Mouse (Mus musculus): ENCODE measurements around the gene Dcun1d3. TPM values are rescaled to one million over a fixed set of nuclear protein-coding genes. Genes with fewer than 3 reads are reported as not detected.
A peak's percentile ranks its signal among the peaks of the same experiment; 100 is the strongest.

The Dcun1d3 gene
- polyA plus RNA-seq, 1 experiment from 2014 or later = 3.5 TPM

DNA sequence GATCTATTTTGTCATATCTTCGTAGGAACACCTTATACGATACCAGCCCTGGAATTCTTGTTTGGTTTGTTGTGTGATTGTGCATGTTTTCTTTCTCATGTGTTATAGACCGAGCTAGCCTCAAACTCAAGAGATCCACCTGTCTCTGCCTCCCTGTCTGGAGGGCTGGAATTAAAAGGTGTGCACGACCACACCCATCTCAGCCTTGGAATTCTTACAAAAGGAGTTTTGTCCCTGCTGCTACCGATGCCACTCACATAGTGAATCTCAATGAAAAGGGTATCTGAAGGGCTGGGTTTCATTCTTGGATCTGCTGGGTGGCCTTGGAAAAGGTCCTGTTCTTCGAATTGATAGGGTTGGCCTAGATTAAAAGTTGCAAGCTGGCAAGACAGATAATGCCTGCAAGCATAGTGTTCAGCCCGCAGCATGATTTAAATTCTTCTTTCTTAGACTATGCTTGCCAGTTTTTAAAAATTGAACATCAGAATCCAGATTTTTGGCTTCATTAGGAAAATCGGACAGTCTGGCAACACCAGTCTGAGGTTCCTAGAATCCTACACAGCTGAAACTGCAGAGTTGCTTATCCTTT is 1.5 kb upstream of the Dcun1d3 start:
- H3K4me1 ChIP-seq = peaks cover 50% of the 10 kb centered on the region
- no peak overlapping the region for H3K4me3 ChIP-seq
- no peaks in the 10 kb centered on the region for H3K9me3 ChIP-seq (replicated peaks)
- H3K4me2 ChIP-seq = no peak overlapping the region
- WGBS (ENCODE audit: insufficient replicate concordance) = 65% methylated on average over 8 of the region's 8 CpGs
- no peak for ATAC-seq
- H3K27ac ChIP-seq = no peak overlapping the region
- H3K27me3 ChIP-seq (replicated peaks) = no peaks in the 10 kb centered on the region
- no peak overlapping the region for H3K9ac ChIP-seq
- H3K36me3 ChIP-seq = no peaks in the 10 kb centered on the region

DNA sequence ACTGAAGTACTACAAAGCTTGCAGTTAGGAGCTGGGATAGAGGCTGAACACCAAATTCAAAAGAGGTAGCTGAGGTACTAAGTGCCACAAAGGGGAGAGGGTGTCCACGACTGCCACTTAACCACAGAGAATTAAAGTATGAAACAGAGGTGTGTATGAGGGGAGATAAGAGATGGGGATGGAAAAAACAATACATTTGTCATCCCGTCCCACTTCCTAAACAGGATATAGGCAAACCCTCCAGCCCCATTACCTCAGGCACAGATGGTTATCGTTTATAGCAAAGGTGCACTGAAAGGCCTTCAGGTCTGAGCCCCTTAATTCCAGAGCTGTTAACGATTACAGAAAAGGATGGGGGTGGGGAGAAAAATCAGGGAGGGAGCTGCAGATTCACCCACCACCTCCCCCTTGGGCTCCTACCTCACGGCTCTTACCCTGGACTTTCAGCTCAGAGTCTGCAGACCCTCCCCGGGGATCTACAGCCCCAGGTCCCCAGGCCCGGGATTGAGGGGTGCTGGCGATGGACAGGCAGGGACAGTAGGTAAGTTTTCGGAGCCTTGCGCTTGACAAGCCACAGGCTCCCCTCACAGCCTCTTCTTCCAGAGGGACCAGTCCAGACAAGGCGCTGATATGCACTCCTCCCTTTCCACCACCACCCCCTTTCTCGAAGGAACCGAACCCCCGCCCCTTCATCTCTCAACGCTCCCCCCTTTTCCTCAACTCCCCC is 1.1 kb downstream of the Dcun1d3 start:
- H3K4me1 ChIP-seq = peaks cover 55% of the 10 kb centered on the region
- WGBS (ENCODE audit: insufficient replicate concordance) = 2% methylated on average over 15 of the region's 15 CpGs

DNA sequence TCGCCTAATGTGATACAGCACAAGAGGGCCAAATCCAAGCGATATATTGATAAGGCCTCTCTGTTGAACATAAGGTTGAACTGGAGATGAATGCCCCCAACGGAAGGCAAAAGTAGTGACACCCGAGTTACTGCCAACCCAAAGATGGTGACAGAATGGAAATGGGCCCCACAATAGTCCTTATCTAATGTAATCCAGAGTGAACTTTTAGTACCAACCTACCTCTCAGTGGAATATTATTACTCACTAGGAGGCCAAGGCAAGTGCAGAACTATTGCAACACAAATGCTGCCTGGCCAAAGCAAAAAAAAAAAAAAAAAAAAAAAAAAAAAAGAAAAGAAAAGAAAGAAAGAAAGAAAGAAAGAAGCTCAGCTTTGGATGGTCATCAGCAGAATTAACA is 3.4 kb downstream of the Dcun1d3 start:
- ATAC-seq = no peak
- H3K4me3 ChIP-seq = no peak overlapping the region
- peaks cover 47% of the 10 kb centered on the region for H3K4me1 ChIP-seq
- H3K27me3 ChIP-seq (replicated peaks) = no peaks in the 10 kb centered on the region
- WGBS (ENCODE audit: insufficient replicate concordance) = 66% methylated on average over 4 of the region's 4 CpGs
- H3K9me3 ChIP-seq (replicated peaks) = no peaks in the 10 kb centered on the region
- H3K36me3 ChIP-seq = no peaks in the 10 kb centered on the region
- no peak overlapping the region for H3K9ac ChIP-seq
- H3K27ac ChIP-seq = no peak overlapping the region
- H3K4me2 ChIP-seq = no peak overlapping the region

More for the DNA sequence above, 1.1 kb downstream of the Dcun1d3 start:
- H3K4me3 ChIP-seq = peak overlapping the region; percentile 72
- no peak overlapping the region; the same call in 1 of the 2 replicates for H3K27ac ChIP-seq
- H3K36me3 ChIP-seq = no peaks in the 10 kb centered on the region
- peak; percentile 31 for ATAC-seq
- peak overlapping the region; percentile 82 for H3K9ac ChIP-seq
- H3K27me3 ChIP-seq (replicated peaks) = no peaks in the 10 kb centered on the region
- no peaks in the 10 kb centered on the region for H3K9me3 ChIP-seq (replicated peaks)
- peak overlapping the region; percentile 90 for H3K4me2 ChIP-seq

DNA sequence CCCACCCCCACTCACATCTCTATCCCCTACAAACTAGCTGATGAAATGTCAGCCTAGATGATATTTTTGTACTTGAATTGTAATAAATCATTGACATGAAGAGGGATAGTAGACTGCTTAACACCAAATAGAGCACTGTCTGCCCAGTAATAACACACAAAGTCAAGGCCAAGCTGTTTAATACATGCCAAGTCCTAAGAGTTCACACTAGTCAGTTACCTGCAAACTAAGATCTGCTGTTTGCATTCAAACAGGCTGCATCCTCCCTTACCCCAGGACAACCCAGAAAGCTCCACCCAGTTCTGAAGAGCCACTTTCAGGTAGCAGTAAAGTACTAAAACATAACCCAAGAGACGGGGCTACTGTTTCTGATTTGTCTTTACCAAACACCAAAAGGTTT is 3.9 kb downstream of the Dcun1d3 start:
- Histone ChIP-seq H3K27me3 (replicated peaks) (no peaks in the 10 kb centered on the region), H3K9me3 (replicated peaks) (no peaks in the 10 kb centered on the region), H3K4me2 (no peak overlapping the region), H3K4me1 (peaks cover 42% of the 10 kb centered on the region), H3K9ac (no peak overlapping the region), H3K4me3 (no peak overlapping the region), H3K27ac (no peak overlapping the region), H3K36me3 (no peaks in the 10 kb centered on the region)
- WGBS (ENCODE audit: insufficient replicate concordance) = 79% methylated on average over 1 of the region's 1 CpGs
- no peak for ATAC-seq

DNA sequence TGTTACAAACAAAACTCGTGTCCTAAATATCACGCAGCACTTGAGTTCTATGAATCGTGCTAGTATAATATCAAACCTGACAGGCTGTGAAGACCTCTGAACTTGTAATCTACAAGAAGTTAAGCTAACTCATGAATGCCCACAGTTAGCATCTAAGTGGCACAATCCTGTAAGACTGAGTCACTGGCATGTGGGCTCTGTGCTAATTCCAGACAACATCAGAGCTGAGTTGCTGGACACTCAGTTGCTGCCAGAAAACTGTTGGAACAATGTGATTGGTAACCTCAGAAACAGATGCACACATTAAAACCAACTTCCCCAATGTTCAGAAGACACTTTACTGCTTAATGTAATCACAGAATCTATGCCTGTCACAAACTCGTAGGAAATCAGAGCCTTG is 8.2 kb downstream of the Dcun1d3 start:
- no peaks in the 10 kb centered on the region for H3K27me3 ChIP-seq (replicated peaks)
- no peak overlapping the region for H3K4me3 ChIP-seq
- H3K9ac ChIP-seq = no peak overlapping the region
- peaks cover 8% of the 10 kb centered on the region; the same call in 1 of the 2 replicates for H3K4me1 ChIP-seq
- no peak overlapping the region for H3K27ac ChIP-seq
- ATAC-seq = no peak
- H3K36me3 ChIP-seq = no peaks in the 10 kb centered on the region
- 71% methylated on average over 4 of the region's 4 CpGs for WGBS (ENCODE audit: insufficient replicate concordance)
- H3K9me3 ChIP-seq (replicated peaks) = no peaks in the 10 kb centered on the region
- H3K4me2 ChIP-seq = no peak overlapping the region

DNA sequence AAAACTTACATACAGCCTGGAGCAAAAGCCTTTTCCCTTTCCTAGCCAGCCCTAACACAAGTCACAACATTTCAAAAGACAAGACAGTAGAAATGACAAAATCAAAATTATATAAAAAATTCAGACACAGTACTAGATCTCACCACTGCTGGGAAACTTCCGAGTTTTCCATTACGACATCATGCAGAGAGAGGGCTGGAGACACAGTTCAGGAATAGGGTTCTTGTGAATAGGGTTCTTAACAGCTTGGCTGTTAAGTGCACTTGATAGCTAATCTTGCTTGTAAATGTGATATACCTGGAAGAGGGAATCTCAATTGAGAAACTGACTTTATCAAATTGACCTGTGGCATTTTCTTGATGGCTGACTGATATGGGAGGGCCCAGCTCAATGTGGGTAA is 14.9 kb downstream of the Dcun1d3 start:
- WGBS (ENCODE audit: insufficient replicate concordance) = 84% methylated on average over 2 of the region's 2 CpGs
- Histone ChIP-seq H3K9me3 (replicated peaks) (no peaks in the 10 kb centered on the region), H3K4me2 (no peak overlapping the region), H3K27me3 (replicated peaks) (no peaks in the 10 kb centered on the region), H3K4me3 (no peak overlapping the region), H3K36me3 (no peaks in the 10 kb centered on the region), H3K4me1 (no peaks in the 10 kb centered on the region), H3K27ac (no peak overlapping the region), H3K9ac (no peak overlapping the region)
- ATAC-seq = no peak

DNA sequence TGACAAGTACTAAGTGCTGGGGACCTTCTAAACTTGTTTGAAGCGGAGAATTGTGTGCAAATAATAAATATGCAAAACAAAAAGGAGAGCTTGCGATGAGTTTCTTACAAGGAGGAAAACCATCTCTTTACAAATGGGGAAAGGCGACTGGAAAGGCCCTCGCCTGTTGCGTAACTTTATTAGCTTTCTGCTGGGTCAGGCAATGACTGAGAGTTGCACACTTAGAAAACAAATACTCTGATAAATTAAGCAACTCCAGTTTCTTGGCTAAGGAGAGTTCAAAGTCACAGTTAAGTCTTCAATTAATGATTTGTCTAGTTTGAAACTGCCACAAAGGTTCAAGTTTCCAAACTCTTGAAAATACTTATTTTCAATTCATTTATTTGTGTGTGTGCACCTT is 15.8 kb downstream of the Dcun1d3 start:
- ATAC-seq = no peak
- WGBS (ENCODE audit: insufficient replicate concordance) = 67% methylated on average over 5 of the region's 5 CpGs
- Histone ChIP-seq H3K4me2 (no peak overlapping the region), H3K9me3 (replicated peaks) (no peaks in the 10 kb centered on the region), H3K4me1 (no peaks in the 10 kb centered on the region), H3K4me3 (no peak overlapping the region), H3K36me3 (no peaks in the 10 kb centered on the region), H3K27ac (no peak overlapping the region), H3K9ac (no peak overlapping the region), H3K27me3 (replicated peaks) (no peaks in the 10 kb centered on the region)

DNA sequence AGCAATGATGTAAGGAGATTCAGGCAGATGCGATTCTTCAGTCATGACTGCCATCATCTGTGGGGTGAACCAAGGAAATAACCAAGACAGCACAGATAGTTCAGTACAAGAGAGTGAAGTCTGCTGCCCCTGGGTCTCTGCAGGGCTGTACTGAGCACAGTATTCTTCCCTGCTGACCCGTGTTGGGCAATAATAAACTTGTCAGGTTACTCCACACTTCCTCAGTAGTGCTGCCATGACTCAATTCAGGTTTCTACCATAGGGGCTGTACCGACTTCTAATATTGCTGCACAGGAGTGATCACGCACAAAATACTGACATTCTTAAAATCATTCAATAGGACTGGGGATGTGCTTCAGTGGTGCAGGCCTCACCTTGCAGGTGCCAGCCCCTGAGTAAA is 16.9 kb downstream of the Dcun1d3 start:
- ATAC-seq = no peak
- Histone ChIP-seq H3K4me1 (no peaks in the 10 kb centered on the region), H3K9me3 (replicated peaks) (no peaks in the 10 kb centered on the region), H3K4me3 (no peak overlapping the region), H3K27ac (no peak overlapping the region), H3K9ac (no peak overlapping the region), H3K4me2 (no peak overlapping the region), H3K27me3 (replicated peaks) (no peaks in the 10 kb centered on the region), H3K36me3 (no peaks in the 10 kb centered on the region)
- 70% methylated on average over 4 of the region's 4 CpGs for WGBS (ENCODE audit: insufficient replicate concordance)

DNA sequence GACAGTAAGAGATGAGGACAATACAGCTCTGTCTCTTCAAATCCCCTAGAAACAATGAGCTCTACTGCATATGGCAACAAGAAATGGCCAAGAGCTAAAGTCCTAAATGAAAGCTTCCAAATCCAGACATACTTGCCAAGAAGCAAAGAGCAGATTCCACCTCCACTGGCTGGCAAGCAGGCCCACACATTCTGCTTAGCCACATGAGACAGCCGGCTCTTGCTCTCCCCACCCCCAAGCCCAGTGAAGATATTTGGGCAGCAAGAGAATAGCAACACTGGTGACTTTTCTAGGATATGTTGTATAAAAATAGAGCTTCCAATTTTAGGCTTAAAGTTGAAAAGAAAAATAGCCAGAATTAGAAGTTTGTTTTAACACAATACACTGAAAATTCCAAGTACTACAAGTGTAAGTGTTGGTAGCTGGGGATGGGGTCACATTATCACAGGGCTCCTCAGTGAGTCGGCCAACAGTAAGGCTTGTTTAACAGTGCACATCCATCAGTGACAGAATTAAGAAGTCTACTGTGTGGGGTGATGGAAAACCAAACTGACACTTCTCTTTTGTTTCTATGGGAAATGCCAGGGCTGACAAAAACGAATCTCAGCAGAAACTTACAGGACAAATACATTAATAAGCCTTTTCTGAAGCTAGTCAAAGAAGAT is 20.2 kb downstream of the Dcun1d3 start:
- no peaks in the 10 kb centered on the region for H3K9me3 ChIP-seq (replicated peaks)
- H3K27ac ChIP-seq = no peak overlapping the region
- no peak overlapping the region for H3K4me3 ChIP-seq
- ATAC-seq = no peak
- no peaks in the 10 kb centered on the region for H3K36me3 ChIP-seq
- WGBS (ENCODE audit: insufficient replicate concordance) = 61% methylated on average over 3 of the region's 3 CpGs
- H3K9ac ChIP-seq = no peak overlapping the region
- H3K4me1 ChIP-seq = no peaks in the 10 kb centered on the region
- H3K4me2 ChIP-seq = no peak overlapping the region
- H3K27me3 ChIP-seq (replicated peaks) = no peaks in the 10 kb centered on the region

DNA sequence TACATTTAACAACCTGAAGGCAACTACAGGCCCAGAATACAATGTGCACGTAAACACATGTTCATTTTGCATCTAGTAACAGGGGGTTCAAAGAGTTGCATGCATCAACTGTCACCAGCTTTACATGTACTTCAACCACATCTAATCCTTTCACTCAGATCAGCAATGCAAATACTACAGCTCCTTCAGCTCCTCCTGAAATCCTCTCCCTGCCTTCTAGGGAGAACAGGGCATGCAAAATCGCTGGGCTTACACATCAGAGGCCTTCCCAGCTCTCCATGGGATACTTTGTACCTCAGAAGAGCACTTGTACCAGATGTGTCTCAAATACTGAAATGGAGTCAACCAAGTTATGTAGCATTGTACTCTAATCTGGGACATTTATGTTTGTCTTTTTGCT is 23.0 kb downstream of the Dcun1d3 start:
- H3K4me3 ChIP-seq = no peak overlapping the region
- no peak overlapping the region for H3K4me2 ChIP-seq
- no peaks in the 10 kb centered on the region for H3K4me1 ChIP-seq
- no peaks in the 10 kb centered on the region for H3K9me3 ChIP-seq (replicated peaks)
- no peaks in the 10 kb centered on the region for H3K27me3 ChIP-seq (replicated peaks)
- no peak for ATAC-seq
- no peak overlapping the region for H3K9ac ChIP-seq
- no peak overlapping the region for H3K27ac ChIP-seq
- H3K36me3 ChIP-seq = no peaks in the 10 kb centered on the region
- WGBS (ENCODE audit: insufficient replicate concordance) = 48% methylated on average over 2 of the region's 2 CpGs

DNA sequence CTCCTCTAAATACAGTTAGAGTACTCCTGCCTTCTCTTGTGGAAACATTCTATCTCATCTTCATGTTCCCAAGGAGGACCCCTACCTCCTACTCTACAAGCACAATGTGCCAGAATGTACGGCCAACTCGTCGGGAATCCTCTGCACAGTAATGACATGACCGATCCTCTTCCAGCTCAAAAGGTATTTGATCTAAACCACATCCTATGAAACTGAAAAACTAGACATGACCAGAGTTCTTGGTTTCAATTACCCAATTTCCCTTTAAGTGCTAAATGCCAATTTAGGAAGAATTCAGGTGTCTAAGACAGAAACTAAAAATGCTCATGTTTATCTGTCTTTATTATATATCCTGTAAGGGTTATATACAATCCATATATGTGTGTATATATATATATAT is 23.9 kb downstream of the Dcun1d3 start:
- Histone ChIP-seq H3K36me3 (peaks cover 2% of the 10 kb centered on the region), H3K4me2 (no peak overlapping the region), H3K27me3 (replicated peaks) (no peaks in the 10 kb centered on the region), H3K4me1 (no peaks in the 10 kb centered on the region), H3K4me3 (no peak overlapping the region), H3K27ac (no peak overlapping the region), H3K9me3 (replicated peaks) (no peaks in the 10 kb centered on the region), H3K9ac (no peak overlapping the region)
- WGBS (ENCODE audit: insufficient replicate concordance) = 85% methylated on average over 4 of the region's 4 CpGs
- ATAC-seq = no peak

DNA sequence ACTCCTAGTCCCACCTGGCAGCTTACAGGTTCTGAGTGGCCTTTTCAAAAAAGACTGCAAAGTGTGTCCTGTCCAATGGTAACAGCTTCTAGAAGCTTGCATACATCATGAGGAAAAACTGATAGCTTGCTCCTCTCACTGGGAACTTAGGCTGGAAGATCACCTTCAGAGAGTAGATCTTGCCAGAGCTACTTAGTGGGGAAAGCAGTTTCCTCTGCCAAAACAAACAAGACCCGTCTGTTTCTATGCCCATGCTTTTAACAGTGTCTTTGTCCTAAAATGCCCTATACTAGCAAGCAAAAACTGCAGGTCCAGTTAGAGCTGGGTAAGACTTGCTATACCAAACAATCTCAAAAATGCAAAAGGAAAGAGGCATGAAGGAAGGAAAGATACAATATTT is 30.0 kb downstream of the Dcun1d3 start:
- no peaks in the 10 kb centered on the region for H3K9me3 ChIP-seq (replicated peaks)
- no peak for ATAC-seq
- H3K4me1 ChIP-seq = peaks cover 38% of the 10 kb centered on the region
- no peak overlapping the region for H3K4me2 ChIP-seq
- no peak overlapping the region for H3K27ac ChIP-seq
- 73% methylated on average over 1 of the region's 1 CpGs for WGBS (ENCODE audit: insufficient replicate concordance)
- no peak overlapping the region for H3K4me3 ChIP-seq
- no peaks in the 10 kb centered on the region for H3K27me3 ChIP-seq (replicated peaks)
- peaks cover 4% of the 10 kb centered on the region for H3K36me3 ChIP-seq
- no peak overlapping the region for H3K9ac ChIP-seq

Data from liver, embryonic 12.5 days (tissue).